Mouse (Mus musculus) erythroblast, adult 5-6 weeks (primary cell): ENCODE data around the gene Nup160. TPM values are rescaled to one million over a fixed set of nuclear protein-coding genes. Genes with fewer than 3 reads are reported as not detected.

Source experiments
- ATAC-seq: replicated peaks from 2 replicates; pipeline ENCODE4 v1.8.0; 2016; ENCODE audit warnings: moderate number of reproducible peaks, mild to moderate bottlenecking, moderate TSS enrichment, inconsistent platforms; ENCODE audit not compliant: poor library complexity, low FRiP score, severe bottlenecking
- total RNA-seq, 2 experiments: library from RNA; stranded (forward) in 1 of 2; stranded (reverse) in 1 of 2; fragments of 150-400 nt in 1 of 2; fragments of 200-764, 138-1000 nt in 1 of 2; gene quantifications; 2 replicates each; pipeline versions ENCODE4 v1.2.3 to v1.2.4; 2015 to 2017; ENCODE audit warnings: low replicate concordance in 2 of 2

The Nup160 gene
- total RNA-seq, 2 experiments from 2014 or later = 37.6 to 64.4 TPM

GRCm38 (mm10) chr2:90659639-90660038 lies 17.4 kb upstream of the Nup160 start:
- ATAC-seq = no peak

GRCm38 (mm10) chr2:90660947-90661346 lies 16.1 kb upstream of the Nup160 start:
- peak; percentile 20 for ATAC-seq

DNA sequence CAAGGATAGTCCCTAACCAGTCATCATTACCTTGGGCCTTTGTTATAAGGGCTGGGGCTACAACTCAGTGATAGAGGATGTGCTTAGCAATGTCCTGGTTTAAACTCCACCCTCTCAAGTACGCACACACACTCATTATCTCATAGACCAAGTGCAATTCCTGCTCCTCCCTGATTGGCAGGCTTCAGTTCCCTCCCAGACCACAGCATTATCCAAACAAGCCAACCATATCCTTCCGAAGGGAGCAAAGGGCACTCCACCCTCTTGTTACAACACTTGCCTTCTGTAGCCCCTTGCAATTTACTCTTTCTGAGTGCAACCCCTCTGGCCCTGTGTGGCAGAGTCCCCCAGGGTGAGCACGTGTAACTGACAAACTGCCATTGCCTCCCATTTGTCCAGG lies 15.6 kb upstream of the Nup160 start:
- peak; percentile 95 for ATAC-seq

GRCm38 (mm10) chr2:90666591-90667387 lies 10.2 kb upstream of the Nup160 start:
- no peak for ATAC-seq

GRCm38 (mm10) chr2:90667388-90668265 lies 9.4 kb upstream of the Nup160 start:
- peak; percentile 70 for ATAC-seq

- ATAC-seq = no peak
These were observed 6.7 kb upstream of the Nup160 start for GRCm38 (mm10) chr2:90670343-90670742.

- ATAC-seq = no peak
These were observed 3.7 kb upstream of the Nup160 start for GRCm38 (mm10) chr2:90673339-90673738.

- ATAC-seq = no peak
These were observed 2.5 kb upstream of the Nup160 start for GRCm38 (mm10) chr2:90674555-90674954.

DNA sequence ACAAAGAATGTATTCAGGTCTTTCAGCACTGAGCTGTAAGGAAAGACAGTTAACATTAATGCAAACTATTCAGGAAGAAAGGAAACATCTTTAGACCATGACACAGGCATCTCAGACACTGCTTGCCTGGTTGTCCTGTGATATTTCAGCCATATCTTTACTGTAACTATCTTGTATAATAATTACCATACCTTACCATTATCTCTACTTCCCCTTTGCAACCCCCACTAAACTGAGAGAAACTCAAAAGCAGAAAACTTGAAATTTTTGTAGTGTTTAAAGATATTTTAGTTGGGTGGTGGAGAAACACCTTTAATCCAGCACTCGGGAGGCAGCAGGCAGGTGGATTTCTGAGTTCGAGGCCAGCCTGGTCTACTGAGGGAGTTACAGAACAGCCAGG lies 1.5 kb upstream of the Nup160 start:
- no peak for ATAC-seq

GRCm38 (mm10) chr2:90678256-90679060 lies 1.4 kb downstream of the Nup160 start:
- peak; percentile 50 for ATAC-seq

- peak; percentile 96 for ATAC-seq
These were observed 2.2 kb downstream of the Nup160 start for GRCm38 (mm10) chr2:90679061-90679810.

- ATAC-seq = no peak
These were observed 23.9 kb downstream of the Nup160 start for GRCm38 (mm10) chr2:90700943-90701342.

- no peak for ATAC-seq
These were observed 31.5 kb downstream of the Nup160 start for GRCm38 (mm10) chr2:90708548-90708947.

DNA sequence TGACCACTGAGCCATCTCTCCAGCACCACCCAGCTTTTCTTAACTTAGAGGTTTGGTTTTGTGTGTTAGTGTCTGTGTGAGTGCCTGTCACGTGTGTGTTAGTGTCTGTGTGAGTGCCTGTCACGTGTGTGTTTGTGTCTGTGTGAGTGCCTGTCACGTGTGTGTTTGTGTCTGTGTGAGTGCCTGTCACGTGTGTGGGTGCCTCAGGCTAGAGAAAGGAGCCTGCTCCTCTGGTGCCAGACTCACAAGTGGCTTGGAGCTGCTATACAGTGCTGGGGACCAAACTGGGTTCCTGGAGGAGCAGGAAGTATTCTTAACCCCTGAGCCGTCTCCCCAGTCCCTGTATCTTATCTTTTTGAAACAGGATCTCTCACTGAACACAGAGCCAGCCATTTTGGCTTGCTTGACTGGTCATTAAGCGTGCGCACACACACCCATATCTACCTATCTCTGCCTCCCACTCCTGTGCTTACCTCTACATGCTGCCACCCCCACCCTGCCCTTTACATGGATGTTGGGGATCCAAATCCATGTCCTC lies 38.6 kb downstream of the Nup160 start:
- ATAC-seq = peak; percentile 93

DNA sequence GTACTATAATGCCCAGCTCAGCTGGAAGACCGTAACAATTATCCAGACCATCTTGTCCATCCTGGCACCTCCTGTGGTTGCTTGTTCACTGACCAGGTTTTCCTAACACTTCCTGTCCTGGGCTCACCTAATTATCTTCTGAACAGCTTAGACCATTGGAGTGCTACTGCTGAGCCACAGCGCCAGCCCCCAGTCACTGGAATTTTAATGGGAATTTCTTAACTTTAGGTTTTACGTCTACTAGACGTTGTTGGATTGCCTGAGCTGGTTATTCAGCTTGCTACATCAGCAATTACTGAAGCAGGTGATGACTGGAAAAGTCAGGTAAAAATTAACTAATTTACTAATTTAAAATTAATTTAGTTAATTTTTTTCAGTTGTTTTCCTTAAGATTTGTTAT lies 40.4 kb downstream of the Nup160 start:
- ATAC-seq = no peak

GRCm38 (mm10) chr2:90717948-90718347 lies 40.9 kb downstream of the Nup160 start:
- ATAC-seq = no peak

DNA sequence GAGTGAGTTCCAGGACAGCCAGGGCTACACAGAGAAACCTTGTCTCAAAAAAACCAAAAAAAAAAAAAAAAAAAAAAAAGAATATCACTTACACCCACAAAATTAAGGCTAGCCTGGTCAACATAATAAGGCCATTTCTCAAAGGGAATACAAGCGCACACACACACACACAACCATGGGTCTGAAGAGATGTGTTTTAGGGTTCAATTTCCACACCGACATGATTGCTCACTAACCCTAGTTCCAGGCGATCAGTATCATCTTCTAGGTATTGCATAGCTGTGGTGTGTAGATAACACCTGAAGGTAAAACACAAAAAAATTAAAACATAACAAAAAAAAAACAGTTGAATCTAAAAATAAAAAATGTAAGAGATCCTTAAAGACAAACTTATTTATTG lies 49.8 kb downstream of the Nup160 start:
- ATAC-seq = no peak

GRCm38 (mm10) chr2:90735326-90735725 lies 58.3 kb downstream of the Nup160 start:
- no peak for ATAC-seq

DNA sequence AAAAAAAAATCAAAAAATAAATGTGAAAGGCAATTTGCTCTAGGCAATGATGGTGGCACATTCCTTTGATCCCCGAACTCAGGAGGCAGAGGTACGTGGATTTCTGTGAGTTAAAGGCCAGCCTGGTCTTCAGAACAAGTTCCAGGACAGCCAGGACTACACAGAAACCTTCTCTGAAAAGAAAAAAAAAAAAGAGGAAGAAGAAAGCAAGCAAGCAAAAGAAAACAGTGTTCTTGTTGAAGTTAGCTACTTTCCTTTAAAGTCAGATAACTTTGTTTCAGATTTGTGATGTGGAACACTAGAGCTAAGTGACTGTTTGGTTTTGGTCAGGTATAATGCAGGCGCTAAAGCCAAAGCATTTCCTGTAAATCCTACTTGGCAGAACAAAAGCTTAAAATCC lies 61.8 kb downstream of the Nup160 start:
- no peak for ATAC-seq
